Mouse (Mus musculus) gastrocnemius, postnatal 10 days (tissue): ENCODE data around the gene Tns3. TPM values are rescaled to one million over a fixed set of nuclear protein-coding genes. Genes with fewer than 3 reads are reported as not detected.
"Not testable (repeated sequence)": the region's sequence is repeated elsewhere in the genome, so short reads cannot be mapped to it uniquely, and the experiment has no call there.

ENCODE experiments used
- DNase-seq: peaks from one replicate; pipeline ENCODE4 v3.0.0; 2021; ENCODE audit warnings: mixed read lengths
- total RNA-seq, 2 experiments: library from RNA; stranded (reverse); gene quantifications; 2 replicates each; pipeline ENCODE4 v1.2.3; 2021

The Tns3 gene
- total RNA-seq, 2 experiments from 2014 or later = 16.7 to 21.3 TPM

GRCm38 (mm10) chr11:8619111-8619510 lies 45.2 kb downstream of the Tns3 start:
- not testable (repeated sequence) for DNase-seq

DNA sequence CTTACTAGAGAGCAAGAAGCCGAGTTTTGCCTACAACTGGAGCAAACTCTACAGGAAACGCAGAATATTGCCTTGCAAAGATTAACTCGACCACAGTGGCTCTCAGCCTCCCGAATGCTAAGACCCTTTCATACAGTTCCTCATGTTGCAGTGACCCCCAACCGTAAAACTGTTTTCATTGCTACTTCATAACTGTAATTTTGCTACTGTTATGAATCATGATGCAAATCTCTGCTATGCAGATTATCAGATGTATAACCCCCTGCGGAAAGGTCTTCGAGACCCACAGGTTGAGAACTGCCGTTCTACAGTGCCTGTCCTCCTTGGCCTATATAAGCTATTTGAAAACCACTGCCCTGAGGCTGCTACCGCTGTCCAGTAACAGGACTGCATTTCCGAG lies 46.0 kb downstream of the Tns3 start:
- DNase-seq = no peak

- no peak for DNase-seq
These were observed 48.9 kb downstream of the Tns3 start for GRCm38 (mm10) chr11:8615436-8615835.

DNA sequence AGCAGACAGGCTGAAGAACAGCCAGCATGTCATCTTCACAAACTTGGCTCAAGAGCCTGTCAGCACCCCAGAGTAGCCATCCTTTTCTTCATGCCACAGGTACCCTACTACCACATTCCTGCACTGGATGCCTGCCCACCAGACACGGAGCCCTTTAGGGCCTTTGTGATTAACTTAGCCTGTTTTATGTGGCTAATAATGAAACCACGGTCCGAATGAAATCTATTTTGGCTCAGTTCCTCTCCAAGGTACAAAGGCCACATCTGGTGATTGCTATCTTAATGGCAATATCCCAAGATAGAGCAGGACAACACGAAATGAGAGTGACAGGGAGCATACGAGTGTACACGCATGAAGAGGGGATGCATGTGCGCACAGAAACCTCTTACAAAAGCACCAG lies 53.9 kb downstream of the Tns3 start:
- no peak for DNase-seq

DNA sequence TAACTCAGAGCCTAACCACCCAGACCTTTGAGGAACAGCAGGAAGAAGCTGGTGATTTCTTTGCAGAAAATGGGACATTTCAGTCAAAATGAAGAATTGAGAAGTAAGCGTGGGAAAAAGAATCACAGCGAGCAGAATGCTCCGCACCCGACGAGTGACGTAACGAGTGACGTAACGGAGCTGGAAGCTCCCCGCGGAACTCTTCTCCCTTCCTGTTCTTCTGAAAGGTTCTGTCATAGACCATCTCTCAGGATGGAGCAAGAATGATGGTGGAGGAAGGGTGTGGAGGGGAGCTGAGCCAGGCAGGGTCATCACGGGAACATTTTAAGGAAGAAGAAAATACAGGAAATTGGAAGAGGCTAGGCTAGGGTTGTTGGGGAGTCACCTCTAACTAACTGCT lies 54.5 kb downstream of the Tns3 start:
- no peak for DNase-seq

- DNase-seq = no peak
These were observed 57.2 kb downstream of the Tns3 start for GRCm38 (mm10) chr11:8607123-8607522.

DNA sequence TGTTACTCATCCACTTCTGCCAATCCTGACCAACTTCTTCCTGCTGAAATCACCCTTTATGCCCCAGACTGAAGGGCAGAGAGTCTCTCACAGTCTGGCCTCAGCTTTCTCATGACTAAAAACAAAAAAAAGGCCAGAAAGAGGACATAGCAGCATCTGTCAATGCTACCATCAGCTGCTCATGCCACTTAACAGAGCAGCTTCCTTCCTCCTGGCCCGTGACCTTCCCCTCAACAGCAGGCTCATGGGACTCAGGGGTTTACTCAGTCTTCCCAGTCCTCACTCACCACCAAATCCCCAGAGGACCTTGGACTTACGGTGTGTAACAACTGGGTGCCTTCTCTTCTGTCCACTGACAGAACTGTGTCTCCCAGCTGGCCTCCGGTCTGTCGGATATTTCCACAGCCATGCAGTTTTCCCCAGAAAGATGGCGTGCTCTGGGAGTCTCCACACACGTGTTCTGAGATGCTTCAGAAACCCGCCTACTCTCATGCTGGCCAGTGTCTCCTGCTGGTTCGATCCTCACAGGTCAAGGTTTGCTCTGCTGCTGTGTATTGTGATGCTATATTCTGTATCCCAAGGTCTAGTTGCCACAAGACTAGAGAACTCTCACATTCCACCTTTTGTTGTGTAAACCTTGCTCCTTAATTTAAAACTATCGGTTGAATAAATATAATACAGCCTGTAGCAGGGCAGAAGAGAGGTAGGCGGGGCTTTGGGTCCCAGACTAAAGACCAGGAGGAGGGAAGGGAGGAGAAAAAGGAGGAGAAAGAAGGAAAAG lies 59.4 kb downstream of the Tns3 start:
- DNase-seq = no peak

- DNase-seq = no peak
These were observed 61.7 kb downstream of the Tns3 start for GRCm38 (mm10) chr11:8602606-8603005.

DNA sequence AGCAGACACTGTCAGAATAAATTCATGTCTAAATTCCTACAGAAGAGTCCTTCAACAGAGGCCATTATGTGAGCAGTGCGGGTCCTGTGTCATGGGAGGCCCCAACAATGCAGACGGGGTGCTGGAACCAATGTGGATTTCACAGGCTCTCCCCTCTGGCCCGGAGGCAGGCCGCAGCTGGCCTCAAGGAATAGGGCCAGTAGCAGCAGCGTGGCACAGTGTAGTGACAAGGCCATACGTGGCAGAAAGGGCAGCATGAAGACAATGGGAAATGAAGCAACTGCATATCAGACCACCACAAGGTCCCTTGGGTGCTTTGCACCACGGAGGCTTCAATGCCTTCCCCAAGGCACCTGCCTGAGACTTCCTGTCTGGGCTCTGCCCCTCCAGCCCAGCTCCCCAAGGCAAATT lies 62.9 kb downstream of the Tns3 start:
- no peak for DNase-seq

DNA sequence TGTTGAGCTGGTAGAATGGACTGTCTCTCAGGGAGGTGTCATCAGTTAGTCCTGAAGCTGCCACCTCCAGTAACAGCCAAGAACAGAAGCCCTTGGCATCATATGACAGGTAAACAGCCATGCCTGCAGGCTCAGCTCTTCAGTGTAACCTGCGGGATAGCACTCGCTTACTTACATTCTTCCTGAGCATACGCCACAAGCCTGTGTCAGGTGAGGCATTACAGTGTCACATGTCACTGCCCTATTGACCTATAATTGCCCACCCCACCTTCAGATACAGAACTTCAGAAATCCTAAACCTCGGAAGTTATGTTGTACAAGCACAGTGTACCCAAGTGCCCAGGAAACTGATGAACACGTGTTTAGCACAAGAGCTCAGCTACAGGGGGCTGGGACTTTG lies 68.7 kb downstream of the Tns3 start:
- no peak for DNase-seq

GRCm38 (mm10) chr11:8593172-8593571 lies 71.2 kb downstream of the Tns3 start:
- DNase-seq = no peak

GRCm38 (mm10) chr11:8591271-8591670 lies 73.1 kb downstream of the Tns3 start:
- no peak for DNase-seq

- no peak for DNase-seq
These were observed 75.0 kb downstream of the Tns3 start for GRCm38 (mm10) chr11:8589226-8589905.

DNA sequence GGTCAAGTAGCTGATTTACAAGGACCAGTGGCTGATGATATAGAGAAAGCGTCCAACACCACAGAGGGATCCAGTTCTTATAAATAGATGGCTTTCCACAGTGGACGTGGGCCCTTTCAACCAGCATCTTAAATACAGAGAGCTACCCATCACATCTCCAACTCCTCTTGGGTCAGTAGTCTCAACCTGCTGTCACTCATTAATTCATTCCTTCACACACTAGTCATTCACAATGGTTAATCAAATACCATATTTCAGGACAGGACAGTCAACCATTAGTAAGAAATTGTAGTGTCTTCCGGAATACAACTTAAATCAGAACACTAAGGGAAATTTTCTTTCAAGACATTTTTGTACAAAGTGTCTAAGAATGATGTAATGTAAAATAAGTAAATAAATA lies 76.4 kb downstream of the Tns3 start:
- DNase-seq = no peak

DNA sequence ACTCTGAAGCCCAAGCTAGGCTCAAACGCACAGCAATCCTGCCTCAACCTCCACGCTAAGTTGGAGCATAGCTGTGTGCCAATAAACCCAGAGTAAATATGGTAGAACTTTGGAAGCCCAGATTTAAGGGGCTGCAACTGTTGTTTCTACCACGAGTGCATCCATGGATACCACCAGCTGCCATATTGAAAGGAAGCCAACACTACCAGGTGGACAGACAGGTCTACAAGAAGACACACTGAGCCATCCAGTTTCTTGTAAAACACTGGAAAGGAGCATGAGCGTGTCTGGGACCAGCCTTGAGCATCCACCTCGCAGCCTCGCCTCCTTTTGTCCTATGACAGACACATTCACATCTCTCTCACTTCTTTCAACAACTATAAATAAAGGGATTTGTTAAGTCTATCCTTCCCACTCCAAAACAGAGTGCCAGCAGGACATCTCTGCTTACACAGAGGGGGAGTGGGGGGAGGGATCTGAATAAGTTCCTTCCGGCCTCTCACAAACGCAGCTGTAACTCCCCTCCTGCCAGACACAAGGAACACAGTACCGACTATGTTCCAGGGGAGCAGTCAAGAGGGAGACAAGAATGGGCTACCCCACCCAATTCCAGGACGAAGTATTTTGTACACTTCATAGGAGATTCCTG lies 77.2 kb downstream of the Tns3 start:
- DNase-seq = no peak

DNA sequence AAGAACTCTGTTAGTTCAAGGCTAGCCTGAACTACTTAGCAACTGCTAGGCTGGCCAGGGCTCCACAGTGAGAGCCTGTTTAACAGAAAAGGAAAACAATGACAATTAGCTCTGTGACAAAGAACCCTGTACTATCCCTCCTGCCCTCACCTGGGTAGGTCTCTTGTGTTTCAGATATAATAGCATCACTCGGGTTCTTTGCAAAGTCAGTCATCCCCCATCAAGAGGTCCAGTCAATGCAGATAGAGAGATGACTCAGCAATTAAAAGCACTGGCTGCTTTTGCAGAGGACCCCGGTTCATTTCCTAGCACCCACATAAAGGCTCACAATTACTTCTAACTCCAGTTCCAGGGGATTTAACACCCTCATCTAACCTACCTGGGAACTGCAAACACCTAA lies 78.0 kb downstream of the Tns3 start:
- DNase-seq = no peak

GRCm38 (mm10) chr11:8585686-8586085 lies 78.6 kb downstream of the Tns3 start:
- no peak for DNase-seq

GRCm38 (mm10) chr11:8584925-8585324 lies 79.4 kb downstream of the Tns3 start:
- no peak for DNase-seq

- DNase-seq = no peak
These were observed 80.0 kb downstream of the Tns3 start for GRCm38 (mm10) chr11:8584307-8584706.

GRCm38 (mm10) chr11:8583137-8583536 lies 81.2 kb downstream of the Tns3 start:
- DNase-seq = no peak

DNA sequence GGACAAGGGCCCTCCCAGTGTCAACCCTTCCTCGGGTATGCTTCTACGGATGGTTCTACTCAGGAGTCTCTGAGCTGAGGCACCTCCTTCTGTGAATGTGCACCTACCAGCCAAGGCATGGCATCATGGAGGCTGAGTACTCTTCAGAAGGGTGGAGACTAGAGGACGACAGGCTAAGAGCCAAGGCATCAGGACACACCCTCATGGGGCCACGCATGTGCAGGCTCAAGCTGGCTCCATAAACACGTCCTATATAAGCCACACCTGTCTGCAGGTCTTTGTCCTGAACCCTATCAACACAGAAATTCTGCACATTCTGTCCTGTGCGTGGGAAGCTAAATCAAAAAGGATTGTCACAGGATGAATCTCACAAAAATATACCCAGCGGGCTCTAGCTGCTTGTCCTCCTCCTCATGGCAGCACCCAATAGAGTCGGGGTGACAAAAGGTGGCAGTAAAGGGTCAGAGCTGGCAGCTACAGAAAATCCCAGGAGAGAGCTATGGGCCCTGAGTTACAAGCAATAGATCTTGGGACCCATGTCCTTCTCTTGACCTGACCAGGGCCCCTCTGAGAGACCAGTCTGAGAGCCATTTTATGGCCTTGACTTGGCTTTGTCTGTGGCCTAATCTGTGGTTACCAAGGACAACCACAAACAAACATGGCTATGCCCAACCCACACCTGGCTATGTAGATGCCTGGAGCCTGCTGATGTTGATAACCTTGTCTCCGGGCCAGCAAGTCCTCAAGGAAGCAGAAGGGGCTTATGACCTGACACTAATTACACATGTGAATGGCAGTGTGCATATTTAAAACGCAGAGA lies 82.0 kb downstream of the Tns3 start:
- DNase-seq = no peak

DNA sequence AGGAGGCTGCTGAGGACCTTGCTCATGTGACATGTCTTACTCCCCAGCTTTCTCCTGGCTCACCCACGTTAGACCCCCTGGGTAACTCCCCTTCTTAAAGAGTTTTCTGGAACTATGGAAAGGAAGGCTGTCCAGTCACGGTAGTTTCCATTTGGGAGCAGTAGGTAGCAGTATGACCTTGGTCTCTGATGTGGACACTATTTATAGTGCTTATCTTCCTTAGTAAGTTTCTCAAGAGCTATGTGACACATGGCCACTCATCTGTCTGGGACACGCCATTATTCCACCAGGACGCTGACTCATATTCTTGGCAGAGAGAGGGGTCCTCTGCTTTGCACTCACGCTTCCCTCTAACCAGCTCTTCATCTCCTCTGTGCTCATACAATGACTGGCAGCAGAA lies 84.5 kb downstream of the Tns3 start:
- DNase-seq = no peak
